In the genomic region with DNA sequence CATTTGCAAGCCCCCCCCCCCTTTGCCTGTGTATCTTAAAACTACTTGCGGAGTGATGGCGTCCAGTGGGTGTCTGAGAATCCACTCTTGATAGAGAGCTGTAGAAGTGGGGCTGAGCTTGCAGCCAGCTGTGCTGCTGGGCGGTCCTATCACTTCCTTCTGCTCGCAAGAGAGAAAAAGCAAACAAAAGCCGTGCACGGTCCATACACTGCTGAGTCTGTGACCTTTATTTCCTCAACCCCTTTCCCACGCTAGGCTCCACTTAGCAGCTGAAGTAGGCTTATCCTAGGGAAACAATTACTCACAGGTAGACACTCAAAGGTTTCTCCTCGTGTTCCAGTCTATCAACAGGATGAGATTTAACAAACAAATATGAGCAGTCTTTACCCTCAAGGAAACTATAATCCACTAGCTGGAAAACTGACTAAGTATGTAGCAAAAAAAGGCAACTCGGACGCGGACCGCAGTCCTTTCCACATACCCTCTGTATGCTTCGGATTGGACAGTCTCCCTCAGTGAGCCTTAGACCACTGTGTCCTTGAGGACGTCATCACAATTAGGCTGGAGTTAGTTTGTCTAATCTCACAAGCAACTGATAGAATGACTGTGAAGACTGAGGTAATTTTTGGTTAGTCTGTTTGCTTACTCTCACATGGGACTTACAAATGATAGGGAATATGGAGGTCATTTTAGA, we compare ENCODE assay signal across 8 mouse cellular contexts.
A peak's percentile ranks its signal among the peaks of the same experiment; 100 is the strongest.
DNase-seq lines count a peak whose midpoint lies in the region; ATAC-seq lines count a peak whose summit lies in the region.

No protein-coding gene starts in this region.

- no peaks in the 10 kb centered on the region for H3K36me3 ChIP-seq in embryonic facial prominence, embryonic 11.5 days (replicated peaks; ENCODE audit: control insufficient read depth, insufficient read depth, low read depth, low read length)
- H3K36me3 ChIP-seq in limb, embryonic 15.5 days = no peaks in the 10 kb centered on the region
- peaks cover 8% of the 10 kb centered on the region; the same call in 1 of the 2 replicates for H3K36me3 ChIP-seq in midbrain, embryonic 12.5 days

- no peaks in the 10 kb centered on the region for H3K4me1 ChIP-seq in embryonic facial prominence, embryonic 11.5 days (ENCODE audit: control insufficient read depth, insufficient read depth, low read length)
- H3K4me1 ChIP-seq in limb, embryonic 15.5 days = no peaks in the 10 kb centered on the region
- no peaks in the 10 kb centered on the region for H3K4me1 ChIP-seq in midbrain, embryonic 12.5 days

- ATAC-seq in embryonic facial prominence, embryonic 11.5 days (replicated peaks; ENCODE audit: insufficient number of reproducible peaks, low FRiP score, low TSS enrichment, low read depth) = 0 out of 2 replicates have a peak, but pooled peaks have one; percentile 62
- no peak for ATAC-seq in limb, embryonic 15.5 days (ENCODE audit: insufficient number of reproducible peaks, low FRiP score, low TSS enrichment, low read depth)
- peak; percentile 68 for ATAC-seq in midbrain, embryonic 12.5 days (ENCODE audit: low FRiP score, low read depth)

- no peak overlapping the region for H3K27ac ChIP-seq in embryonic facial prominence, embryonic 11.5 days (replicated peaks; ENCODE audit: low read depth, low read length)
- 0 out of 2 replicates have a peak overlapping the region, but pooled peaks have one; percentile 8 for H3K27ac ChIP-seq in limb, embryonic 15.5 days
- no peak overlapping the region for H3K27ac ChIP-seq in midbrain, embryonic 12.5 days (replicated peaks)

- no peaks in the 10 kb centered on the region for H3K27me3 ChIP-seq in embryonic facial prominence, embryonic 11.5 days (ENCODE audit: control insufficient read depth, insufficient read depth, low read length)
- no peaks in the 10 kb centered on the region for H3K27me3 ChIP-seq in limb, embryonic 15.5 days
- no peaks in the 10 kb centered on the region for H3K27me3 ChIP-seq in midbrain, embryonic 12.5 days

- H3K9ac ChIP-seq in embryonic facial prominence, embryonic 11.5 days (replicated peaks; ENCODE audit: low read length) = no peak overlapping the region
- no peak overlapping the region for H3K9ac ChIP-seq in limb, embryonic 15.5 days
- no peak overlapping the region for H3K9ac ChIP-seq in midbrain, embryonic 12.5 days (replicated peaks)

- no peaks in the 10 kb centered on the region for H3K9me3 ChIP-seq in embryonic facial prominence, embryonic 11.5 days (replicated peaks; ENCODE audit: control insufficient read depth, low read length)
- no peaks in the 10 kb centered on the region for H3K9me3 ChIP-seq in limb, embryonic 15.5 days
- no peaks in the 10 kb centered on the region for H3K9me3 ChIP-seq in midbrain, embryonic 12.5 days

- H3K4me3 ChIP-seq in embryonic facial prominence, embryonic 11.5 days (ENCODE audit: low read depth, low read length) = no peak overlapping the region
- H3K4me3 ChIP-seq in limb, embryonic 15.5 days = no peak overlapping the region
- no peak overlapping the region for H3K4me3 ChIP-seq in midbrain, embryonic 12.5 days

- 59% methylated on average over 14 of the region's 14 CpGs for WGBS in embryonic facial prominence, embryonic 11.5 days
- WGBS in limb, embryonic 15.5 days = 67% methylated on average over 14 of the region's 14 CpGs
- WGBS in midbrain, embryonic 12.5 days = 50% methylated on average over 14 of the region's 14 CpGs

- DNase-seq in R1 (ENCODE audit: low read depth, low spot score) = peak; percentile 30
- DNase-seq in embryonic facial prominence, embryonic 11.5 days (ENCODE audit: low spot score) = peak; percentile 25
- DNase-seq in heart, postnatal 4 days = peak; percentile 51
- no peak for DNase-seq in cerebellum, postnatal 4 days (ENCODE audit: low spot score in 2 of 2)
- DNase-seq in cerebellum, postnatal 36 days = no peak
- DNase-seq in frontal cortex, postnatal 14 days (ENCODE audit: low spot score in 2 of 2) = no peak

- H3K4me2 ChIP-seq in embryonic facial prominence, embryonic 11.5 days (ENCODE audit: low read depth, low read length) = no peak overlapping the region
- no peak overlapping the region for H3K4me2 ChIP-seq in limb, embryonic 15.5 days
- no peak overlapping the region for H3K4me2 ChIP-seq in midbrain, embryonic 12.5 days (replicated peaks)

Comparison
In these comparisons a context has a peak if more than half of its experiments do, and no peak if none do; other contexts are left out.
1. DNase-seq: peak in R1 (single experiment), embryonic facial prominence, embryonic 11.5 days (single experiment) and heart, postnatal 4 days (single experiment); none in cerebellum, postnatal 4 days (0 of 2), cerebellum, postnatal 36 days (0 of 2) and frontal cortex, postnatal 14 days (0 of 2).